Mouse (Mus musculus) megakaryocyte-erythroid progenitor cell, adult 5-6 weeks (primary cell): ENCODE results near the gene Hvcn1. TPM values are rescaled to one million over a fixed set of nuclear protein-coding genes. Genes with fewer than 3 reads are reported as not detected.
"Not testable (repeated sequence)": the region's sequence is repeated elsewhere in the genome, so short reads cannot be mapped to it uniquely, and the experiment has no call there.

Source experiments
- ATAC-seq: replicated peaks from 2 replicates; pipeline ENCODE4 v1.8.0; 2016; ENCODE audit warnings: mild to moderate bottlenecking, inconsistent platforms; ENCODE audit not compliant: severe bottlenecking, poor library complexity, low FRiP score, low TSS enrichment
- total RNA-seq, 2 experiments: library from RNA; stranded (forward) in 1 of 2; stranded (reverse) in 1 of 2; fragments of 200-1000, 215-1000 nt in 1 of 2; fragments of >200 nt in 1 of 2; fragmentation: Nextera tagmentation in 1 of 2; gene quantifications; 2 replicates each; pipeline ENCODE4 v1.2.3; 2014 to 2017

The Hvcn1 gene
- total RNA-seq, 2 experiments from 2014 or later: 1.4 TPM

DNA sequence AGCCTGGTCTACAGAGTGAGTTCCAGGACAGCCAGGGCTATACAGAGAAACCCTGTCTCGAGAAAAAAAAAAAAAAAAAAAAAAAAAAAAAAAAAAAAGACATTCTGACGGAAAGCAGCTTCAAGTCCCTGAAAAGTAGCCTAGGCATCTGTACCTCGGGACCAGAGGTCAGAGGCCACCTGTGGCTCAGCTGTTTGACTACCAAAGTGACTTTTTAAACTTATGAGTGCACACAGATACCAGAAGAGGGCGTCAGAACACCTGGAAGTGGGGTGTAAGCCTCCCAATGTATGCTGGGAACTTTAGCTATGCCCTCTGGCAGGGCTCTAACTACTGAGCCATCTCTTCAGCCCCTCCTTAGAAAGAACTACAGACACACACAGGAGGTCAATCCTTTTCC lies 14.3 kb upstream of the Hvcn1 start:
- no peak for ATAC-seq

DNA sequence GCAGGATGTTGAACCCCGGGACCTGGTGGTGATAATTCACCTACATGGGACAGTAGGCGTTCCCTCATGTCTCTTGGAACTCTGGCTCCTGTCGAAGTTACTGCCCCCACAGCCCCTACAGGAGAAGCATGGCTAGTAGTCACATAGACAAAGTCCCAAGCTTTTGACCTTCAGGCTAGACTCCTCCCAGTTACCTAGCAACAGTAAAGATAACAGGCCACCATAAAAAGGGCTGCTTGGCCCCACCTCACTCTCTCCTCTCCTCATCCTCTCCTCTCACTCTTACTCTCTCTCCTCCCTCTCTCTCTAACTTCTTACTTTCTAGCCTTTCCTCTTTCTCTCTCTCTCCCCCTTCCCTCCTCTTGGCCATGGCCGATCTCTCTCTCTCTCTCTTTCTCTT lies 5.7 kb upstream of the Hvcn1 start:
- no peak for ATAC-seq

DNA sequence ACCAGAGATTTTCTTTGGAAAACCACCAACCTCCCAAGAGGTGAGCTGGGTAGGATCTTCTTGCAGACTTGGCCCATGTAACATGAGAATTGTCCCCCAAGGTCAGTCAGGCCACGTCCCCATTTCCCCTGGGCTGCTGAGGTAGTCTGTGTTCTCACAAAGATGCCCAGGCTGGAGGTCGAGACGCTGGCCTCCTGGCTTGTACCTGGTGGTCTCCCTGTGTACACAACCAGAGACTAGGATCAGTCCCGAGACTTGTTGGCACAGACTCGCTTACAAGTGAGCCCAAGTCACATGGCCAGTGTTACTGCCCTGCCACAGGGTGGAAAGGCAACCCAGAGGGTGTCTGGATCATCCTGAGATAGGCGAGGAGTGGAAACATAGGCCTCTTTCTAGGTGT lies 4.7 kb upstream of the Hvcn1 start:
- ATAC-seq: no peak

DNA sequence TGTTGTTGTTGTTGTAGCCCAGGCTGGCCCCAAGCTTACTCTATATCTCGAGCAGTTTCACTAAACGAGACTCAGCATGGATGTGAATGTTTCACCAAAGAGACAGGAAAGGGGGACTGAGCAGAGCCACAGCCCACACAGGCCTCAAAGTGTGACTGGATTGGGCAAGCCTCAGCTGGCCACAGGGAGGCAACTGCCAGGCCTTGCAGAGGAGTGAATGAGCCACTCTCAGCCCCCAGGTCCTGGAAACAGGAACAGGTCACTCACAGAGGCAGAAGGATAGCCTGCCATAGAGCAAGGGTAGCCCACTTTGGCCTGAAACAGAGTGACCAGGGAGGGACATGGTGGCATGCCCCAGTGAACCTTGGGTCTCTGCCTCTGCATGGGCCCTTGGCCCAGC lies 2.4 kb upstream of the Hvcn1 start:
- ATAC-seq: no peak

DNA sequence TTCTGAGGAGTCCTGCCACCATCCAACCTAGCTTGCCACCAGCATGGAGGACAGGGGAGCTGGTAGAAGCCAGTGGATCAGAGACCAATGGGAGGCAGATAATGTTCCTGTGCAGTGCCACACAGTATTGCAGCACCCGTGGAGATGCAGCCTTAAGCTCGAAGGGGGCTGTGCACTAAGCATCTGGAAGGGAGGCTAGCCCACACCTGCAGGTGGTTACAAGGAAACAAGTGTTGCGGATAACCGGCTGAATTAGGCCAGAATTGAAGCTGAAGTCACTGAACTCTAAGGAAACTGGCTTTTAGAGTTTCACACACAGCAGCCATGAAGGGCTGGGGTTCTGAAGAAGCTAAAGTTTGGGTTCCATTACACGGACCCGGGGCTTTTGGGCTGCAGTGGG lies 2.3 kb downstream of the Hvcn1 start:
- ATAC-seq: no peak

DNA sequence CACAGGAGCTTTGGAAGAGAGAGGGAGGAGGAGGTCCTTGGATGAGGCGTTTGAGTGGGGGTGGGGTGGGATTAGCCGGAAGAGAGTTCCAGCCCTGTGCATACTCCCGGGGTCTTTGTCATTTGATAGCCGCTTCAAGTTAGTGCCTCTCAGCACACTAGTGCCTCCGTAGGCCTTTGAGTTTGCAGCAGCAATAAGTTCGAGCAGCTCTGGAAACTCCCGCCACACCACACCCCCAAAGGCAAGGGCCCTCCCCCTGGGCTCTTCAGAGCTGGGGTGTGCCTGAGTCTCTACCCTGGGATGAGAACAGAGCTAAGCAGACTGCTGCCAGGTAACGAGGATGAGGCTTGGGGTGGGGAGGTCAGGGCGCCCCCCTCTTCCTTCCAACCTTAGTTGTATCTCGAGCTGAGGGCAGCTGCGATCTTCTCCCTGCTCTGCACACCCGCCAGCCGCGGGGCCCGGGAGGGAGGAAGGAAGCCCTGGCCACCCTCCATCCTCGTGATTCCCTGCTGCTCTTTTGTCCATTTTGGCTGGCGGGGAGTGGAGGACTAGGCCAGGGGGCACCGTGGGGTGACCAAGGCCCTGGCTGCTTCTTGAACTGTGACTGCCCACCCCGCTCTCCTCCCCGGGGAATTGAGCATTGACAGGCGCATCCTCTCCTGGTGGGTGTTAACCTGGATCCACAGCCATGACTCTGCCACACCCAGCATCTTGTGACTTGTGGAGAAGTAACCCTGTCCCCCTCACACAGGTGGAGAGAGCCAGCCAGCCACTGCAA lies 3.2 kb downstream of the Hvcn1 start:
- ATAC-seq: peak; percentile 72

DNA sequence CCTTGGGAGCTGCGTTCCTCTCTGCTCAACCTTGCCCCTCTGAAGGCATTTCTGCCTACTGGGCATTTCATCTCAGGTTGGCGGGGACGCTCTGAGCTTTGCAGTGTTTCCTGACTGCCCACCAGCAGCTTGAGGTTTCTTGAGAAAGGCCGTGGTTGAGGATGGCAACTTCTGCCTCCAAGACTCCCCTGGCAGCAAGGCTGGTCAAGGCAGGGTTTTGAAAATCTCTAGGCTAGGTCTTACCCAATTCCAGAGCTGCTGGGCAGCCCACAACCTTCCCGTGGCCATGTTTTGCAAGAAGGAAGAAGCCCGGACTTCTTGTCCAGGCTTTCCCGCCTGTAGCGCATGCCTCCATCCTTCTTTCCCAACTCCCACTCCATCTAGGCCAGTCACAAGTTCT lies 4.3 kb downstream of the Hvcn1 start:
- no peak for ATAC-seq

DNA sequence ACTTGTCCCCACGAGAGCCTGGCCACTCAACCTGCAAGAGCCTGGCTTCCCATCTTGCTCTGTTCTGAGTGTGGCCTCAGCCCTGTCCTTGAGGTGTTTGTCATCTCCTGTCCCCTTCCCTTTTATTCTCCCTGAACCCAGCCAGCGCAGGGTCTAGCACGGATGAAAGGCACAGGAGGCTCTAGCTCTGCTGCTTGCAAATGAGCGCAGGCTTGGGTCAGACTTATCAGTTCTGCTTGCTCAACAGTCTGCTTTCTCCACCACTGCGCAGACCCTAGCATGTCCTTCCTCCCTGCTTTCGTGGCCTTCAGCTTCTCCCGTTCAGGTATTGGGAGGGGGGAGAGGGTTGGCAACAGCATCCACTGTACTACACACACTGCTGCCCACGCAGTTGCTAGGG lies 5.5 kb downstream of the Hvcn1 start:
- no peak for ATAC-seq

DNA sequence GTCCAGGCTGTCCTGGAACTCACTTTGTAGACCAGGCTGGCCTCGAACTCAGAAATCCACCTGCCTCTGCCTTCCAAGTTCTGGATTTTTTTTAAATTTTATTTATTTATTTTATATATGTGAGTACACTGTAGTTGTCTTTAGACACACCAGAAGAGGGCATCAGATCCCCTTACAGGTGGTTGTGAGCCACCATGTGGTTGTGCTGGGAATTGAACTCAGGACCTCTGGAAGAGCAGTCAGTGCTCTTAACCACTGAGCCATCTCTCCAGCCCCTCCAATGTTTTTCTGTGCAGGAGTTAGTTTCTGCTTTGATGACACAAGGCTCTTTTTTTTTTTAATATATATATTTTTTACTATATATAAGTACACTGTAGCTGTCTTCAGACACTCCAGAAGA lies 6.2 kb downstream of the Hvcn1 start:
- not testable (repeated sequence) for ATAC-seq

DNA sequence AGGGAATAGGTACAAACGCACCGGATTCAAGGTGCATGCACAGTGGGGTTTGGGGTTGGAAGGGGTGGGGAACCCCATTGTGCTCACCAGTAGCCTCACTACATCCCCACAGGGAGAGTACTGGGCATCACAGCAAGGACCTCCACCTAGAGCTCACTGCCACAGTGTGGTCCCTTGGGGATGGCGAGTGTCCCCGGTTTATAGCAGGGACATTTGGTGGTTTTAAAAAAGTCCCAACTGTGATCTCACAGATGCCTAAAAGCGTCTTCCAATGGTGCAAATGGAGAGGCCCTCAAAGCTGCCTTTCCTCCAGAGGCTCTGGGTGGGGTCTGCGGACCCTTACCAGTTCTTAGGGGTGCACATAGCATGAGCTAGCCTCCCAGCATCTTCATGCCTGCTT lies 7.3 kb downstream of the Hvcn1 start:
- ATAC-seq: no peak

DNA sequence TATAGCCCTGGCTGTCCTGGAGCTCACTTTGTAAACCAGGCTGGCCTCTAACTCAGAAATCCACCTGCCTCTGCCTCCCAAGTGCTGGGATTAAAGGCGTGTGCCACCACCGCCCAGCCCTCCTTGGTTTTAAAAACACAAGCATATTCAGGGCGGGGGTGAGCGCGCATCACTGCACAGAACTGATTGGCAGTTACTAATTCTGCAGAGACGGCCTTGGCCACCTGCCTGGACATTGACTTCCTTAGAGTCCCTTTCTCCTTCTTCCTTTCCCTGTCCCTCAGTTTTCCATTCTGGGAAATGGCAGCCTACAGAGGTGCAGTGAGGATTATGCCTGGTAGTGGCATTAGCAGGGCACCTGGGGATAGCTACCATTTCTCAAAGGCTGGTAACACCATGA lies 11.0 kb downstream of the Hvcn1 start:
- ATAC-seq: no peak

DNA sequence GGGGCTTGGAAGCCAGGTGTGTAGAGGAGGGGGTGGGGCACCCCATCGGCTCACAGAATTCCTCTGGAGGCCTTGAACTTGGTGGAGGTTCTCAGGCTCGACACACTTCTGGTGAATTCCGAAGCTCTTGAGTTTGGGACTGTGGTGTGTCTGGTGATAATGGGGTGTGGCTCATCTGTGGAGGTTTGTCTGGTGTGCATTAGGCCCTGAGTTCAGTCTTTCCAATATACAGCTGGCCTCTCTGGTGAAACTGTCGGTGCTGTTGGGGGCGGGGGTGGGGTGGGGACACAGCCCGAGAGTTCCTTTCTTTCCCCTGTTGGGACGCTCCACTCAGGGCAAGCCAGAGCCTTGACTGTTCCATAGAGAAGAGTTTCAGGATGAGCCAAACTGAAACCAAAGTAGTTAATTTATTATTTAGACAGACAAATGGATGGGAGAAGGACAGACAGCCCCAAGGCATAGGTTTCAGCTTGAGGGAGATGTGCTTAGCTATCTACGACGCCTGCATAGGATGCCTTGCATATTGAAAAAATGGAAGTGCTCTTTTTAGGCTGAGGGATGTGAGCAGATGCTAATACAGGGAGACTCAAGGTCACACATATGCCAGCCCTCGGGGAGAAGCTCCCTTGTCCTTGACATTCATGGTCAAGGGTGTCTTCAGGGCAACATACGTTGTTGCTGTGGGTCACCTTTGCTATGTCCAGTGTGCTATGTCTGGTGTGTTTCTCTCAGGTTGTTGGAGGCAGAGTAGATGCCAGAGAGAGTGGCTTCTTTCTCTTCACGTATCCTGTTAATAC lies 11.7 kb downstream of the Hvcn1 start:
- no peak for ATAC-seq

DNA sequence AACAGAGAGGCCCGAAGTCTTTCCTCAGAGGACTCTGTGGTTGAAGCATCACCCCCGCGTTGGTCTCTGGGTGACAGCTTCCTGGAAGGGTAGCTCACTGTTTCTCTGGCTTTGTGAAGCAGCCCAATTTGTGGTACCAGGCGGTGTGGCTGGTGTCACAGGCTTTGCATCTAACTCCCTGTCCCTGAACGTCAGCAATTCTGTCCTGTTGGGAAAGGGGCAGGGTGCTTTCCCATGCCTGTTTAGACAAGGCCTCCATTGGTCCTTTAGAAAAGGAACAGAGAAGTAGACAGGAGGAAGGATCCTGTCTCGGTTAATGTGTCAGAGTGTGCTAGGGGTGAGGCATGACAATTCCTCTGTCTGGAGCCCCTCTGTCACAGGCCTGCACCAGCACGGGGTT lies 12.3 kb downstream of the Hvcn1 start:
- no peak for ATAC-seq

DNA sequence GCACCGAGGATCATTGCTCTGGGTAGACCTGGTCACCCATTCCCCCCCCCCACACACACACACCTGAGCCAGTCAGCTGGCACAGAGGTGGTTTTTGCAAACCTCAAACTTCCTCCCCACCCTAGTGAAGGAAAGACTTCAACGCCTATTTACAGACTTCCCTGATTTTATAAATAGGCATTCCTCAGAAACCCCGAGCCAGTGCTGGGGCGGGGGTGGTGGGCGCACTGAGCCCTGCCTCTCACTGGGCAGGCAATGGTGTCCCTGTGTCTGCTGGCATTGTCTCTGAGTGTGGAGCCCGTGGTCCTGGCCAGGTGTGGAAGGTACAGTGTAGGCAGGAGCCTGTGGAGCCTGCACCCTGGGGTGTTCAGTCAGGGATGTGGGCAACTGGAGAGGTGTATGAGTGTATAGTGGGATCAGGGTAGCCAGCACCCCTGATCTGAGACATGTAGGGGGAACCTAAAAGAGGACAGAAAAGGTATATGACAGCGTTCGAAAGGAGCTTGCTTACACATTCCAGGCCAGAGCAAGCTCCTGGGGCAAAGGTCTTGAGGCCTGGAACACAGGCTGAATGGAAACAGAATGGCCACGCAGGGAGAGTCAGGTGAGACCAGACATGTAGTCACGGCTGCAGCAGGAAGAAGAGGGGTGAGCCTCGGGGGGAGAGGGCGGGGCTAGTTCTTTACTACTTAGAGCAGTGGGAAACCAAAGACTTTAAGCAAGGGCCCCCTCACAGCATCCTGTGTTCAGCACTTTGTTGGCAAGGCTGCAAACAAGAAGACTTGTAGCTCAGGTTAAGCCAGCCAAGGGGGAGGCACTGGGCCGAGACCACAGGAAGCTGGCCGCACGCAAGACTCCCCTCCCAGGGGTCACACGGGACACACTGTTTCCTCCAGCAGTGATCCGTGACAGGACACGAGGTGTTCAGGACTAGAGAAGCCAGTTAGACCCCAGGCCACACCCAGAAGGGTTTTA lies 13.3 kb downstream of the Hvcn1 start:
- no peak for ATAC-seq

DNA sequence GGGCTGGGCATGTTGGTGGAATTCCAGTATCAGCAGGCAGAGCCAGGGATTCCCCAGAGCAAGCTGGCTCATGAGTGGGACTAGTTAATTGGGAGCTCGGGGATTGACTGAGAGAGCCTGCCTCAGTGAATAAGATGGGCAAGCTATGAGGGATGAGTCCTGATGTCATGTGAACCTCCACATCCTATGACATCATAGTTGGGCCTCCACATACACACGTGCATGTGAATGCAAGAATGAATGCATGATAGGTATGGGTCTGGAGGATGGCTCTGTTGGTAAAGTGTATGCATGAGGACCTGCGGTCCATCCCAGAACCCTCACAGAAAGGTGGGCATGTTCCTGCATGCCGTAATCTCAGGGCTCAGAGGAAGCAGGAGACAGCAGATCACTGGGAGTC lies 14.5 kb downstream of the Hvcn1 start:
- no peak for ATAC-seq

DNA sequence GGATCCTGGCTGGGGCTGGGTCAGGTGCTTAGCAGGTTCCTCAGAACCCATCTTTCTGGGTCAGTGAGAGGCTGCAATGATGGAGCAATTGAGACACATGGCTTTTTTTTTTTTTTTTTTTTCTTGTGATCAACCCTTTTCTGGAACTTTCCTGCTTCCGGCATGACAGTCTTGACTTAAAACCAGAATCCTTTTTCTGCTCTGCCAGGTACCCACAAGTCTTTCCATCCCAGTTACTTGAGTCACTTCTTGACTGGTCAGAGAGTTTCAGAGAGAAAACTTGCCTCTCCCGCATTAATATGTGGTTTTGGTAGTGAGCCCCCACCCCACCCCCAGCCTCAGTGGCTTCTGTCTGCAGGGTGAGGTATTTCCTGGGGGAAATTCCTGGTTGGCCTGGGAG lies 17.7 kb downstream of the Hvcn1 start:
- ATAC-seq: no peak

DNA sequence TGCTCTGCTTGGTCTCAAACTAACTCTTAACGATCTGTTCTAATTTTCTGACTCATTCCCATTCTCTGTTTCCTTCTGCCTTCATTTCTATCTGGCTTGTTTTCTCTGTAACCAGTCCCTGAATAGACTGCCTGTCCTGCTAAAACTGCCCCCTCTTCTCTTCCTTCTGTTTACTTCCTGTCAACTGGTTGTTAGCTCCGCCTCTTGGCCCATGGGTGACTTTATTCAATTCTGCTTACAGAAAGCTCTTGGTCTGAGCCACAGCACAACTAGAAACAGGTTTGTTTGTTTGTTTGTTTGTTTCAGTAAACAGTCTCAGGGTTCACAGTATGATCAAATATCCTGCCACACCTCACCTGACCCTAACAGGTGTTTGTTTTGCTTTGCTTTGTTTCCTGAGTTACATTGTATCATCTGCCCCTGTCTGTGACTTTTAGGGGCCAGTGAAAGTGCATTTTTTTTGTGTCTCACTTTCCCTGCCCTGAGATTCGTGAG lies 21.7 kb downstream of the Hvcn1 start:
- ATAC-seq: no peak

DNA sequence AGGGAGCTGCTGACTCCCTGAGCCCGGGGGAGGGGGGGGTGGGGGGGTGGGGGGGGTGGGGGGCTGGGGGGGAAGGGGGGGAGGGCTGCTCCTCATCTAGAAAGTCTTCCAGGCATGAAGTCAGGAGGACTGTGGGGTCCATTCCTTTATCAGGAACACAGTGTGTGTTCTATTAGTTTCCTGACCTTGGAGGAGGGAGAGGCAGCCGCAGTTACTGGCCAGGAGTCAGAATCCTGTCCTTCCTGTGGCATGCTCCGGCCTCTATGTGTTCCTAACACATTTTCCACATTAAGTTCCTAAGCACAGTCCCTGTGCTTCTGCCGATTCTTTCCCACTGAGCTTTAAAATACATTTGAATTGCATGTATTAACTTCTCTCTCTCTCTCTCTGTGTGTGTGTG lies 22.2 kb downstream of the Hvcn1 start:
- ATAC-seq: no peak

DNA sequence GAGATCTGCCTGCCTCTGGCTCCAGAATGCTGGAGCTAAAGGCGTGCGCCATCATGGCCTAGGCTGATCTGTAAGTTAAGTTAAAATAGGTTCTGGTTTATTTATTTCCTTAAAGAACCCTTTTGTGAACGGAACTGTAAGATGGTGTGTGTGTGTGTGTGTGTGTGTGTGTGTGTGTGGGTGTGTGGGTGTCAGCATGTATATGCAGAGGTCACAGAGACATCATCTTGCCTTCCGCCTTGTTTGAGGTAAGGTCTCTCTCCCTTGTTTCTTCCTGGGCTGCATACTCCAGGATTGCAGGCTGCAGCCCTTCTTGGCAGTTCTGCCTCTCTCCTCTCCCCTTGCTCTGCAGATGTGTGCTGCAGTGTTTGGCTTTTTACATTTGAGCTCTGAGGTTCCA lies 24.2 kb downstream of the Hvcn1 start:
- ATAC-seq: no peak

DNA sequence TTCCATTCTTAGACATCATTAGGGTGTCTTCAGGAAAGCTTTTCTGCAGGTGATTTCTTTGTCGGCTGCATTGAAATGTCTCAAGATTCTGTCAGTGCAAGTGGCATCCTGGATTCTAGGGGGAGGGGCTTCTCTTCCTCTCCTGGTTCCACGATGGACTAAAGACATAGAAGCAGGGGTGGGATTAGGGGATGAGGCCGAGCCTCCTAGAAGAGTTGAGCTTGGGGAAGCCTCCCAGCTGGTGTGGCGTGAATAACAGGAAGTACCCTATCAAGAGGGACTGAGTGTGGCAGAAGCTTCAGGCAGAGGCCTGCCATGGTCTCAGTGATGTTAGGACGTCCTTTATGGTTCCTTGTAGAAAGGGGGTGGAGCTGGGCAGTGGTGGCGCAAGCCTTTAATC lies 24.8 kb downstream of the Hvcn1 start:
- ATAC-seq: no peak
